Mouse (Mus musculus) CD4-positive, CD25-positive, alpha-beta regulatory T cell, adult 4 months (primary cell): ENCODE measurements around the gene Mrpl30. TPM values are rescaled to one million over a fixed set of nuclear protein-coding genes. Genes with fewer than 3 reads are reported as not detected.
A peak's percentile ranks its signal among the peaks of the same experiment; 100 is the strongest.

Experiments used
- ATAC-seq: one replicate; pipeline ENCODE4 v1.8.0; 2017
- polyA plus RNA-seq, 2 experiments: library from polyadenylated mRNA; unstranded; fragments of 100-300 nt; shearing (Covaris generic); gene quantifications; one replicate each; pipeline ENCODE4 v1.2.1; 2017

Gene Mrpl30
- polyA plus RNA-seq, result 100 to 1,000 TPM; 237 to 238 TPM

DNA sequence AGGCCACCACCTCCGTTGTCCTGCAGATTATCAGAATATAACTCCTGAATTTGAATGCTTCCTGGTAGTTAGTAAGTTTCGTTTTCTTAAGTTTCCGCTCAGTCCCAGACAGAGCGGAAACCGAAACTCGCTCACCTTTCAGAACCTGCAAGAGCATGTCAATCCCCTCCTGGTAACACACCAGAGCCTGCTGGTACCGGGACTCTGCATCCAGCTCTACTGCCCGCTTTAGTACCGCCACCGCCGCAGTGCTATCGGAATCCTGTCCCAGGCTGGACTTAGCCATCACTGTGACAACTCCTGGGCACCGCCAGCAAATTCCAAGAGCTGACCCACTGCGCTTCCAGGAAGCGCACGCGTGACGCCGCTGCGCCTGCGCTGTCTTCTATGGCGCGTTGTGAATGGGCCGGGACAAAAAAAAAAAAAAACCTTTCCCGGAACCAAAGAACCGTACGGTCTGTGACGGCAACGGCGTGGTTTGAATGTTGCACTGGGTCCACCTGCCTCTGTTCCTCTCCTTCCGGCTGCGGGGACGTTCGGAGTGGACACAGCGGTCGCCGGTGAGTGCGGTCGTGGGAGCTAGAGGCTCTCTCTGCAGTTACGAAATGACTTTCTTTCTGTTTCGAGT, at the start of gene Mrpl30, which contains the start of gene Mitd1:
Gene Mrpl30, plus strand, starts transcription at position 453 of the 628 bp plus-strand sequence.
Gene Mitd1, minus strand, starts transcription at position 387 of the 628 bp plus-strand sequence.
- ATAC-seq, result peak; percentile 92

DNA sequence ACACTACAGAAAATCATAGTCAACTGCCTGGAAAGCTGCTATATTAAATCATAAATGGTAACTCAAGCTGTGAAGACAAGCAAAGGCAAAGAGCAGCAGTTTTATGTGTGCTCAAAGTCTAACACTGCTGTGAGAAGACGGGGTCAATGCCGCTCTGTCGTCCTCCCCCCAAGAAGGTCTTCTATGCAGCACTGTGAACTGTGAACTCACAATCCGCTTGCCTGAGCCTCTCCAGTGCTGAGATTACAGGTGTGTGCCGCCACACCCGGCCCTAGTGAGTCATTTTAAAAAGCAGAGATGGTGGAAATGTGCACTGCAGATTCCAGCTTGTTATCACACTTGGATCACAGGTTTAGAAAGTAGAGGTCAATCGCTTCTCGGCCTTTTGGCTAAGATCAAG, 43.4 kb upstream of the Mrpl30 start:
- no peak for ATAC-seq

DNA sequence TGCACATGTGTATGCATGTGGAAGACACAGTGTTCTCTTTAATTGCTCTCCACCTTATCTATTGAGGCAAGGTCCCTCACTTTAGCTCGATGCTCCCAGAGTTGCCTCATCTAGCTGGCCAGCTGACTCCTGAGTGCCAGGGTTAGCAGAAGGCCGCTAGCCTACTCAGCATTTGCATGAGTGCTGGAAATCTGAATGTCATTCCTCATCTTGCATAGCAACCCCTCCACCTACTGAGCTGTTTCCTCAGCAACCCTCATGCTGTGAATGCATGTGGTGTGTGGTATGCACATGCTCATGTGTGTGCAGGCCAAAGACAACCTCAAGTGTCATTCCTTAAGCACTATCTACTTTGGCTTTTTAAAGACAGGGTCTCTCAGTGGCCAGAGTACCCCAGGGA, 39.6 kb upstream of the Mrpl30 start:
- ATAC-seq, result no peak

DNA sequence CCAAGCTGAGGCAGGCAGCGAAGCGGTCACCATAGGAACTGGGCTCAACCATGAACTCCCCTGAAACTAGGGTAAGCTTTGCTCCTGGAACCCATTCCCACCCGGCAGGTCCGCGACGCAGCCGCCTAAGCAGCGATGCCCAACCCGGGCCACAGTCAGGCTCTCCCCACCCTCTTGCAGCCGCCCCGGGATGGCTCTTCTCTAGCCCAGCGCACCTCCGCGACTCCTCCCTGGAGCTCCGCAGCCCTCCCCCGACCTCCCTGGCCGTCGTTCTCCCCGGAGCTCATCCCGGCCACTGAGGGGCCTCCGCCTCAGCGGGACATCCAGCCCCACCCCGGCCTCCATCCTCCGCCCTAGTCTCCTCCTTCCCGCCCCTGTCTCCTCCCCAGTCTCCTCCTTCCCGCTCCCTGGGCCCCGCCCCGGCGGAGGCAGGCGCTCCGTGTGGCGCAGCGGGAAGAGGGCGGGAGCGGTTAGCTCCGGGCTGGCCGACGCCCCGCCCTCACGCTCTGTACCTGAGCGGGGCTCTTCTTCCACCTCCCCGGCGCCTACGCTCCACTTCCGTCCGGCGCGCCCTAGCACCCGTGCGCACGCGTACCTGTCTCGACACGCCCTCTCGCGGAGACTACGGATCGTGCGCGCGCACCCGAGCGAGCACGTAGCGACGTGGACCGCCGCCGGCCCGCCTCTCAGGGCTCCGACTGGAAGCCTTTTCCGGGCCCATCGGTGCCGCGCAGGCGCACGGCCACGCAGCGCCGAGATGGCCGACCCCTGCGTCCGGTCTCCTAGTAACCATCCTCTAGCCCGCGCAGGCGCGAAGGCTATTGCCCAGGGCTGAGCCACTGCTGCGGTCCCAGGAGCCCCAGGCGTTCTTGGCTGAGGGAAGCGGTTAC, 25.5 kb upstream of the Mrpl30 start:
- peak; percentile 89 for ATAC-seq

- ATAC-seq, result no peak
Measured at GRCm38 (mm10) chr1:37865401-37866215, 24.7 kb upstream of the Mrpl30 start.

DNA sequence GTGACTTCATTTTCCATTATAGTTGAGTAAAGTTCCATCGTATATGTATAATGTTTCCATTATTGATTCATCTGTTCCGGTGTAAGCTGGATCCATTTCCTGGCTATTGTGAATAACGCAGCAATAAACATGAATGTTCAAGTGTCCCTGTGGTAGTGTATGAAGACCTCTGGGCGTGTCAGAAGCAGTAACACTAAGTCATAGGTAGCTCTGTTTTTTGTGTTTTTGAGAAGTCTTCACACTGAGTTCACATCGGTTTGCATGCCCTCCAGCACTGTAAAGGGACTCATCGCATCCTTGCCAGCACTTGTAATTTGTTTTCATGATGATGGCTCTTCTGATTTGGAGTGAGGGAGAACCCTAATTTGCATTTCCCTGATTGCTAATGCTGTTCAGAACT, 24.0 kb upstream of the Mrpl30 start, which contains the start of gene Tsga10:
Gene Tsga10, minus strand, starts transcription at position 144 of the 400 bp plus-strand sequence.
- no peak for ATAC-seq

GRCm38 (mm10) chr1:37867056-37867455, 23.2 kb upstream of the Mrpl30 start:
- ATAC-seq, result no peak

GRCm38 (mm10) chr1:37867684-37868322, 22.5 kb upstream of the Mrpl30 start:
- ATAC-seq, result no peak

- no peak for ATAC-seq
Measured at GRCm38 (mm10) chr1:37868640-37869039, 21.6 kb upstream of the Mrpl30 start.

GRCm38 (mm10) chr1:37869362-37869761, 20.9 kb upstream of the Mrpl30 start:
- no peak for ATAC-seq

GRCm38 (mm10) chr1:37871704-37872103, 18.6 kb upstream of the Mrpl30 start, which contains the start of gene Lipt1:
Lipt1 (plus strand) TSS chr1:37871738.
- ATAC-seq, result peak; percentile 18

DNA sequence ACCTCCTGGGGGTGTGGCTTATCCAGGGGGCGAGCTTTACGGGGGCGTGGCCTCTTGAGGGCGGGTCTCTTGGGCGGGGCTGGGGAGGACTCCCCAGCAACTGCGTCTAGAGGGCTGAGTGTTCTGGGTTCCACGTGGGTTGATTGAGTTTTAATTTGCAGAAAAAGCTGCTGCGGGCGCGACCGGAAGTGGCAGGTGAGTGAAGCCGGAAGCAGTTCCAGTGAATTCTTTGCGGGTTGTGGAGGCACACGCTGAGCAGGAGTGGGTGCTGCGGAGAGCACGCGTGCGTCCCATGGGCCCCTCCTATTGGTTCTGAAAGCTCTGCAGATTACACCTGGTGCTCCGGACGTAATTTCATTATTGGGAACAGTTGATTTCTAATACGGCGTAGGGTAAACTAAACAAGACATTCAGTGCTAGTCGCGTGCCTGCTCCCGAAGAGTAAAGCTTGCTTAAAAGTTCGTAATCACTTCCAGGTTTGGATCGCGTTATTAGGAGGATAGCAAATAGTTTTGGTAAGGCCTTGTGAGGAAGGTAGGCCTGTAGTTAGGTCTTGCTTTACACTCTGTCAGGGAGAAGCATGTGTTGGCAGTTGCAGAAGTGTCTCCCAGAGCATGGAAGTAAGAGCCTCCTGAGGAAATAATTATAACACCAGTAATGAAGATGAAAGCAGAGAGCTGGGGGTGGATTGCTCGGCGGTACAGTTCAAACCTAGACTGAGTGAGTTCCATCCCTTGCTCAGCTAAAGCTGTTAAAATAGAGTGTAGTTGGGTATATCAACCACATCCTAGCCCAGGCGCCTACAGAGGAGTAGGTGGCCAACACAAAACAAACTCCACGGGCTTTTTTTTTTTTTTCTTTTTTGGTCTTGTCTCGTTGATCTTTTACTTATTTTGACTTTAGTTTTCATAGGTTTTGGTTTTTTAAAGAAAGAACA, 17.9 kb upstream of the Mrpl30 start:
- peak; percentile 91 for ATAC-seq

DNA sequence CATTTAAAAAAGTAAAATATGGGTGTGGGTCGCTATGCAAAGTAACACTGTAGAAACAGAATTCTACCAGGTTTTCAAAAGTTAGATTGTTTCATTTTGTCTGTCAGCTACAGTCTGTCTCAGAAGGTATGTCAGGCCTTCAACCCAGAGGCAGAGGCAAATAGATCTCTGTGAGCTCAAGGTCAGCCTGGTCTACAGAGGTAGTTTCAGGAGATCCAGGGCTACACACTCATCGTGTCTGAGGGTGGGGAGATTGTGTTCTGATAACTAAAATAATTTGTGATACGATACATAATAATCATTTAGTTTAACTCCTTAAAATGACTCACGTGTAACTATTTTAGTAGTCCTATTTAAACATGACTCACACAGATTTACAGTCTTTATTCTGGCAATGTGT, 17.1 kb upstream of the Mrpl30 start:
- no peak for ATAC-seq

GRCm38 (mm10) chr1:37877736-37878460, 12.4 kb upstream of the Mrpl30 start:
- ATAC-seq, result no peak

DNA sequence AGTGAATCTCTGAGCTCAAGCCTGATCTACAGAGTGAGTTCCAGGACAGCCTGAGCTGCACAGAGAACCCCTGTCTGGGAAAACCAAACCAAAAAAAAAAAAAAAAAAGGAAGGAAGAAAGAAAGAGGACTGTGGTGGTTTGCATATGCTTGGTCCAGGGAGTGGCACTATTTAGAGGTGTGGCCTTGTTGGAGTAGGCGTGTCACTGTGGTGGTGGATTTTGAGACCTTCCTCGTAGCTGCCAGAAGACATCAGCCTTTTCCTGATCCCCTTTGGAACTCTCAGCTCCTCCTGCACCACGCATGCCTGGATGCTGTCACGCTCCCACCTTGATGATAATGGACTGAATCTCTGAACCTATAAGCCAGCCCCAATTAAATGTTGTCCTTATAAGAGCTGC, 6.9 kb upstream of the Mrpl30 start:
- ATAC-seq, result no peak

DNA sequence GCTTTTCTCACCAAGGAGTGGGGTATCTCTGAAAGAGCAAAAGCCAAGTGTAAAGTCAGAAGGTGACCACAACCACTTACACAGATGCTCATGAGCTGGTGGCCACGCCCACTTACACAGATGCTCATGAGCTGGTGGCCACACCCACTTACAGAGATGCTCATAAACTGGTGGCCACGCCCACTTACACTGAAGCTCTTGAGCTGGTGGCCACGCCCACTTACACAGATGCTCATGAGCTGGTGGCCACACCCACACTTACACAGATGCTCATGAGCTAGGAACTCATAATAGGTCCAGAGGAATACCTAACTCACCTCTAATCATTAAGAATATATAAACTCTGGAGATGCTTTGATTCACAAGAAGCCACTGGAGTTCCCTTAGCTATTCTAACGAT, 5.8 kb upstream of the Mrpl30 start:
- ATAC-seq, result no peak

DNA sequence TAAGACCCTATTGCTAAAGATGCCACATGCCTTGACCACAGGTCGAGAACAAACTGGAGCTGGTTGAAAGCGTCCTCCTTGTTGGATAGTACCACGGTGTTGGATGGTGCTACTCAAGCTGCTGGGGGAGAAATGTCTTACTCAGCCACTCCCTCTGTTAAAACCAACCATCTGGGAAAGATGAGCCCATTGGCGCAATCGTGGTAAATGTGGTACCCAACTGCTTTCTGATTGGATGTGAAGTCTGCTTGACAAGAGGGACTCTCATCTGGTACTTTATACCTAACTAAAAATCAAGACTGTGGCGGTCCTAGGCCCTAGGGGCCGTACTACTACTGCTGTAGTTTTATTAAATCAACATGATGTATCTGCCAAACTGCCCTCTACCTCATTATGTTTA, 1.1 kb upstream of the Mrpl30 start:
- no peak for ATAC-seq

GRCm38 (mm10) chr1:37891400-37891799, 1.1 kb downstream of the Mrpl30 start:
- ATAC-seq, result no peak

GRCm38 (mm10) chr1:37894606-37895005, 4.3 kb downstream of the Mrpl30 start:
- no peak for ATAC-seq

GRCm38 (mm10) chr1:37899816-37900215, 9.5 kb downstream of the Mrpl30 start:
- no peak for ATAC-seq
